Mouse (Mus musculus) testis, postnatal 10 days (tissue): ENCODE results near the gene Pfas.
"Not testable (repeated sequence)": the region's sequence is repeated elsewhere in the genome, so short reads cannot be mapped to it uniquely, and the experiment has no call there.

ENCODE experiments used
- DNase-seq: peaks from one replicate; pipeline ENCODE4 v3.0.0; 2021; ENCODE audit warnings: low spot score

Pfas gene

GRCm38 (mm10) chr11:68970232-68970631 is 38.0 kb downstream of the Pfas start:
- peak; percentile 73 for DNase-seq

- DNase-seq = no peak
Measured at GRCm38 (mm10) chr11:68968752-68969151, 39.5 kb downstream of the Pfas start.

- peak; percentile 88 for DNase-seq
Measured at GRCm38 (mm10) chr11:68967337-68968282, 40.6 kb downstream of the Pfas start, which contains the start of gene Slc25a35. Gene Slc25a35 (plus strand): TSS chr11:68968131.

- DNase-seq = no peak
Measured at GRCm38 (mm10) chr11:68966554-68966953, 41.7 kb downstream of the Pfas start.

GRCm38 (mm10) chr11:68965845-68966244 is 42.4 kb downstream of the Pfas start:
- peak; percentile 82 for DNase-seq

- no peak for DNase-seq
Measured at GRCm38 (mm10) chr11:68965050-68965449, 43.2 kb downstream of the Pfas start.

GRCm38 (mm10) chr11:68963405-68963804 is 44.9 kb downstream of the Pfas start:
- DNase-seq = no peak

GRCm38 (mm10) chr11:68962159-68962558 is 46.1 kb downstream of the Pfas start:
- DNase-seq = not testable (repeated sequence)

- no peak for DNase-seq
Measured at GRCm38 (mm10) chr11:68961596-68961995, 46.7 kb downstream of the Pfas start.

GRCm38 (mm10) chr11:68957971-68958370 is 50.3 kb downstream of the Pfas start:
- DNase-seq = no peak

GRCm38 (mm10) chr11:68957308-68957707 is 51.0 kb downstream of the Pfas start, which contains the start of gene Arhgef15:
Gene Arhgef15 (minus strand): TSS chr11:68957480.
- no peak for DNase-seq

GRCm38 (mm10) chr11:68956697-68957096 is 51.6 kb downstream of the Pfas start:
- DNase-seq = no peak

GRCm38 (mm10) chr11:68956107-68956506 is 52.2 kb downstream of the Pfas start:
- no peak for DNase-seq

GRCm38 (mm10) chr11:68955473-68955872 is 52.8 kb downstream of the Pfas start:
- no peak for DNase-seq

- no peak for DNase-seq
Measured at GRCm38 (mm10) chr11:68954408-68954807, 53.9 kb downstream of the Pfas start.

- no peak for DNase-seq
Measured at GRCm38 (mm10) chr11:68953903-68954302, 54.4 kb downstream of the Pfas start.

- DNase-seq = no peak
Measured at GRCm38 (mm10) chr11:68947542-68947993, 60.7 kb downstream of the Pfas start.

GRCm38 (mm10) chr11:68946806-68947440 is 61.3 kb downstream of the Pfas start:
- DNase-seq = no peak

- no peak for DNase-seq
Measured at GRCm38 (mm10) chr11:68946001-68946400, 62.3 kb downstream of the Pfas start.

GRCm38 (mm10) chr11:68945245-68945644 is 63.0 kb downstream of the Pfas start:
- no peak for DNase-seq

- DNase-seq = no peak
Measured at GRCm38 (mm10) chr11:68942731-68943130, 65.5 kb downstream of the Pfas start.

GRCm38 (mm10) chr11:68940516-68940915 is 67.7 kb downstream of the Pfas start:
- no peak for DNase-seq
